Mouse (Mus musculus): ENCODE data around the gene Arl14ep. TPM values are rescaled to one million over a fixed set of nuclear protein-coding genes. Genes with fewer than 3 reads are reported as not detected.

The Arl14ep gene
- polyA plus RNA-seq, 1 experiment from 2014 or later = 61.3 TPM

- no peak overlapping the region for H3K4me3 ChIP-seq (ENCODE audit: low read depth, low read length)
Measured at GRCm38 (mm10) chr2:106961066-106961465, 13.2 kb downstream of the Arl14ep start.

DNA sequence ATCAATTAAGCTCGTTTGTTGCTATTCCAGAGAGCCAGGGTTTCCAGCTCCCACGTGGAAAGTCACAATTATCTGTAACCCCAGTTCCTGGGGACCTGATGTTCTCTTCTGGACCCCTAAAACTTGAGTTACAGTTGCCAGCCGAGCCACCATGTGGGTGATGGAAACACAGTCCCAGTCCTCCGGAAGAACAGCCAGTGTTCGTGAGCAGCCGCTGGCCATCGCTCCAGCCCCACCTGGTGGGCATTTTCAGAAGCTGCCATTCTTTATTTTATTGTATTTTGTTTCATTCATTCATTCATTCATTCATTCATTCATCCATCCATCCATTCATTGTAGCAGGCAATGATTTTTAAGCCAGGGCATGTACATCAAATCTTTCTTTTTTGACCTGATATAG is 14.0 kb downstream of the Arl14ep start:
- DNase-seq (ENCODE audit: low spot score) (peak; percentile 58), ATAC-seq (replicated peaks; ENCODE audit: low FRiP score) (peak; percentile 62; the same call in 1 of the 2 replicates)
- Histone ChIP-seq H3K27ac (ENCODE audit: low read depth, low read length) (no peak overlapping the region), H3K4me2 (ENCODE audit: low read depth, low read length, severe bottlenecking) (no peak overlapping the region), H3K36me3 (ENCODE audit: control insufficient read depth, insufficient read depth, low read length) (peaks cover 3% of the 10 kb centered on the region; the same call in 1 of the 2 replicates), H3K27me3 (ENCODE audit: control insufficient read depth, insufficient read depth, low read length) (no peaks in the 10 kb centered on the region), H3K9ac (ENCODE audit: low read length) (no peak overlapping the region), H3K9me3 (ENCODE audit: control insufficient read depth, low read length) (no peaks in the 10 kb centered on the region), H3K4me3 (ENCODE audit: low read depth, low read length) (no peak overlapping the region), H3K4me1 (replicated peaks; ENCODE audit: control insufficient read depth, insufficient read depth, low read length) (no peaks in the 10 kb centered on the region; the same call in 1 of the 2 replicates)
- 38% methylated on average over 7 of the region's 7 CpGs for WGBS

More at GRCm38 (mm10) chr2:106961066-106961465, 13.2 kb downstream of the Arl14ep start:
- no peak for DNase-seq (ENCODE audit: low spot score)
- no peak overlapping the region for H3K27ac ChIP-seq (ENCODE audit: low read depth, low read length)
- no peak for ATAC-seq (replicated peaks; ENCODE audit: low FRiP score)
- no peak overlapping the region for H3K4me2 ChIP-seq (ENCODE audit: low read depth, low read length, severe bottlenecking)
- WGBS = 90% methylated on average over 2 of the region's 2 CpGs
- H3K9me3 ChIP-seq (ENCODE audit: control insufficient read depth, low read length) = no peaks in the 10 kb centered on the region
- H3K27me3 ChIP-seq (ENCODE audit: control insufficient read depth, insufficient read depth, low read length) = no peaks in the 10 kb centered on the region
- peaks cover 3% of the 10 kb centered on the region; the same call in 1 of the 2 replicates for H3K36me3 ChIP-seq (ENCODE audit: control insufficient read depth, insufficient read depth, low read length)
- no peaks in the 10 kb centered on the region; the same call in 1 of the 2 replicates for H3K4me1 ChIP-seq (replicated peaks; ENCODE audit: control insufficient read depth, insufficient read depth, low read length)
- H3K9ac ChIP-seq (ENCODE audit: low read length) = no peak overlapping the region

DNA sequence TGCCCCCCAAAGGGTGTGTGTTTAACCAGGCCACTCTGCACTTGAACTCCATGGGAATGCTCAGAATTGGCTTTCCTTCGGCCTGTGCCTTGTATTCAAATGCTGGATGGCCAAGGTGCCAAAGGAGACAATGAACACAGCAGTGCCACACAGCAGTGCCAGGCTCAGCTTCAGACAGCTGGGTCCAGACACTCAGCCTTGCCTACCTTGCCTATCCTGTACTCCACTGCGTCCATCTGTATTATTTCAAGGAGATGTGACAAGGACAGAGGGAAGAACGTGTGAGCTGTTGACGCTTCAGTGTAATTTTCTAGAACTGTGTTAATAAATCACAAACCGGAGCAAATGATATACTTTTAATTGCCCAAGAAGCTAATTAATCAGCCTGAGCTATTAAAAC is 14.8 kb downstream of the Arl14ep start:
- no peak for ATAC-seq (replicated peaks; ENCODE audit: low FRiP score)

DNA sequence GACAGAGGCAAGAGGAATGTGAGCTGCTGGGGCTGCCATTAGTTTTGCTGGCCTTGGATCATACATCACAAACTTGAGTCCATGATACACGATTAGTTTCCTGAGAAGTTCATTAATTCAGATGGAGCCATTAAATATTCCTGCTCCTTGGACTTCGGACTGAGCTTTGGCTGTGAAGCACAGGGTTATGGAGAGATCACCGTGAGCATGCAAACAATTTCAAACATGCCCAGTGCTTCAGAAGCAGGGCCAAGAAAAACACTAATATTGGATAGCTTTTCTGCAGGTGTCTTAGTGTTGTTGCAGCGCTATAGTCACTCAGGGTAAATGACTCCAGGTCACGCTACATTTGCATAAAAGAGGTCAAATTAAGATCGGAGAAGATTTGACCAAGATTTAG is 15.3 kb downstream of the Arl14ep start:
- Histone ChIP-seq H3K9me3 (ENCODE audit: control insufficient read depth, low read length) (no peaks in the 10 kb centered on the region), H3K36me3 (ENCODE audit: control insufficient read depth, insufficient read depth, low read length) (no peaks in the 10 kb centered on the region), H3K27me3 (ENCODE audit: control insufficient read depth, insufficient read depth, low read length) (no peaks in the 10 kb centered on the region), H3K4me1 (replicated peaks; ENCODE audit: control insufficient read depth, insufficient read depth, low read length) (peaks cover 3% of the 10 kb centered on the region; the same call in 1 of the 2 replicates), H3K4me2 (ENCODE audit: low read depth, low read length, severe bottlenecking) (no peak overlapping the region), H3K4me3 (ENCODE audit: low read depth, low read length) (no peak overlapping the region), H3K9ac (ENCODE audit: low read length) (no peak overlapping the region), H3K27ac (ENCODE audit: low read depth, low read length) (no peak overlapping the region)
- WGBS = 85% methylated on average over 6 of the region's 6 CpGs
- DNase-seq (ENCODE audit: low spot score) (no peak), ATAC-seq (replicated peaks; ENCODE audit: low FRiP score) (no peak)

More for the DNA sequence above, 14.8 kb downstream of the Arl14ep start:
- H3K9ac ChIP-seq (ENCODE audit: low read length) = no peak overlapping the region
- no peak for DNase-seq (ENCODE audit: low spot score)
- H3K36me3 ChIP-seq (ENCODE audit: control insufficient read depth, insufficient read depth, low read length) = no peaks in the 10 kb centered on the region; the same call in 1 of the 2 replicates
- no peaks in the 10 kb centered on the region; the same call in 1 of the 2 replicates for H3K4me1 ChIP-seq (replicated peaks; ENCODE audit: control insufficient read depth, insufficient read depth, low read length)
- no peak overlapping the region for H3K4me3 ChIP-seq (ENCODE audit: low read depth, low read length)
- no peak overlapping the region for H3K27ac ChIP-seq (ENCODE audit: low read depth, low read length)
- no peaks in the 10 kb centered on the region for H3K9me3 ChIP-seq (ENCODE audit: control insufficient read depth, low read length)
- H3K27me3 ChIP-seq (ENCODE audit: control insufficient read depth, insufficient read depth, low read length) = no peaks in the 10 kb centered on the region
- WGBS = 93% methylated on average over 5 of the region's 5 CpGs
- H3K4me2 ChIP-seq (ENCODE audit: low read depth, low read length, severe bottlenecking) = no peak overlapping the region

- H3K4me1 ChIP-seq (replicated peaks; ENCODE audit: control insufficient read depth, insufficient read depth, low read length) = peaks cover 3% of the 10 kb centered on the region; the same call in 1 of the 2 replicates
- DNase-seq (ENCODE audit: low spot score) (no peak), ATAC-seq (replicated peaks; ENCODE audit: low FRiP score) (no peak)
- no peaks in the 10 kb centered on the region for H3K27me3 ChIP-seq (ENCODE audit: control insufficient read depth, insufficient read depth, low read length)
- 65% methylated on average over 6 of the region's 6 CpGs for WGBS
- no peak overlapping the region for H3K4me3 ChIP-seq (ENCODE audit: low read depth, low read length)
- no peak overlapping the region for H3K27ac ChIP-seq (ENCODE audit: low read depth, low read length)
- H3K36me3 ChIP-seq (ENCODE audit: control insufficient read depth, insufficient read depth, low read length) = no peaks in the 10 kb centered on the region
- no peak overlapping the region for H3K9ac ChIP-seq (ENCODE audit: low read length)
- H3K9me3 ChIP-seq (ENCODE audit: control insufficient read depth, low read length) = no peaks in the 10 kb centered on the region
- no peak overlapping the region for H3K4me2 ChIP-seq (ENCODE audit: low read depth, low read length, severe bottlenecking)
Measured at GRCm38 (mm10) chr2:106956146-106956545, 18.1 kb downstream of the Arl14ep start.

- ATAC-seq (replicated peaks; ENCODE audit: low FRiP score) = no peak
- Histone ChIP-seq H3K9ac (ENCODE audit: low read length) (no peak overlapping the region), H3K4me2 (ENCODE audit: low read depth, low read length, severe bottlenecking) (no peak overlapping the region), H3K9me3 (ENCODE audit: control insufficient read depth, low read length) (no peaks in the 10 kb centered on the region), H3K4me1 (replicated peaks; ENCODE audit: control insufficient read depth, insufficient read depth, low read length) (peaks cover 3% of the 10 kb centered on the region; the same call in 1 of the 2 replicates), H3K27ac (ENCODE audit: low read depth, low read length) (no peak overlapping the region), H3K27me3 (ENCODE audit: control insufficient read depth, insufficient read depth, low read length) (no peaks in the 10 kb centered on the region), H3K36me3 (ENCODE audit: control insufficient read depth, insufficient read depth, low read length) (no peaks in the 10 kb centered on the region), H3K4me3 (ENCODE audit: low read depth, low read length) (no peak overlapping the region)
- no peak for DNase-seq (ENCODE audit: low spot score)
- 15% methylated on average over 10 of the region's 10 CpGs for WGBS
Measured at GRCm38 (mm10) chr2:106955621-106956020, 18.6 kb downstream of the Arl14ep start.

GRCm38 (mm10) chr2:106954975-106955374 is 19.2 kb downstream of the Arl14ep start:
- H3K9me3 ChIP-seq (ENCODE audit: control insufficient read depth, low read length) = no peaks in the 10 kb centered on the region
- WGBS = 58% methylated on average over 6 of the region's 6 CpGs
- H3K4me1 ChIP-seq (replicated peaks; ENCODE audit: control insufficient read depth, insufficient read depth, low read length) = peaks cover 3% of the 10 kb centered on the region; the same call in 1 of the 2 replicates
- H3K27me3 ChIP-seq (ENCODE audit: control insufficient read depth, insufficient read depth, low read length) = no peaks in the 10 kb centered on the region
- H3K9ac ChIP-seq (ENCODE audit: low read length) = no peak overlapping the region
- no peaks in the 10 kb centered on the region for H3K36me3 ChIP-seq (ENCODE audit: control insufficient read depth, insufficient read depth, low read length)
- no peak overlapping the region for H3K27ac ChIP-seq (ENCODE audit: low read depth, low read length)
- ATAC-seq (replicated peaks; ENCODE audit: low FRiP score) = 0 out of 2 replicates have a peak, but pooled peaks have one; percentile 29
- H3K4me2 ChIP-seq (ENCODE audit: low read depth, low read length, severe bottlenecking) = no peak overlapping the region
- no peak for DNase-seq (ENCODE audit: low spot score)
- no peak overlapping the region for H3K4me3 ChIP-seq (ENCODE audit: low read depth, low read length)

DNA sequence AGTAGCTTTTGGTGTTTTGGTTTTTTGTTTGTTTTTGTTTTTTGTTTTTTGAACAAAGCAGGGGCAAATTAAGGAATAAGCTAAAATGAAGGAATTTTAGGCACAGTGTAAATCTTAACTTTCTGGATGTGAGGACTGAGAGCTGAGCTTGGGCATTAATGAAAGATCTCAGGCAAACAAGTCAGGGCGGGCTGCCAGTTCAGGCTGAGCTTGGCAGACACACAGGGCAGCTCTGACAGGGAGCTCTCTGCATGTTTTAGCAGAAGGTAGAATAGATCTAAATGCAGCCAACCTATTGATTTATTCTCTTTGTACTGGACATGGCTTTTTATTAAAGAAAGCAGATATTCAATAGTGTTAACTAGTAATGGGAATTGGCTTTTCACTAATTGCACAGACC is 31.8 kb downstream of the Arl14ep start:
- Histone ChIP-seq H3K27ac (ENCODE audit: low read depth, low read length) (no peak overlapping the region), H3K9ac (ENCODE audit: low read length) (no peak overlapping the region), H3K27me3 (ENCODE audit: control insufficient read depth, insufficient read depth, low read length) (no peaks in the 10 kb centered on the region), H3K36me3 (ENCODE audit: control insufficient read depth, insufficient read depth, low read length) (no peaks in the 10 kb centered on the region), H3K4me1 (replicated peaks; ENCODE audit: control insufficient read depth, insufficient read depth, low read length) (no peaks in the 10 kb centered on the region), H3K9me3 (ENCODE audit: control insufficient read depth, low read length) (no peaks in the 10 kb centered on the region), H3K4me3 (ENCODE audit: low read depth, low read length) (no peak overlapping the region), H3K4me2 (ENCODE audit: low read depth, low read length, severe bottlenecking) (no peak overlapping the region)
- DNase-seq (ENCODE audit: low spot score) = no peak
- WGBS = 78% methylated on average over 1 of the region's 1 CpGs
- no peak for ATAC-seq (replicated peaks; ENCODE audit: low FRiP score)

GRCm38 (mm10) chr2:106935681-106936080 is 38.5 kb downstream of the Arl14ep start:
- Histone ChIP-seq H3K36me3 (ENCODE audit: control insufficient read depth, insufficient read depth, low read length) (no peaks in the 10 kb centered on the region), H3K27me3 (ENCODE audit: control insufficient read depth, insufficient read depth, low read length) (no peaks in the 10 kb centered on the region), H3K27ac (ENCODE audit: low read depth, low read length) (no peak overlapping the region), H3K4me1 (replicated peaks; ENCODE audit: control insufficient read depth, insufficient read depth, low read length) (no peaks in the 10 kb centered on the region), H3K4me3 (ENCODE audit: low read depth, low read length) (no peak overlapping the region), H3K4me2 (ENCODE audit: low read depth, low read length, severe bottlenecking) (no peak overlapping the region), H3K9me3 (ENCODE audit: control insufficient read depth, low read length) (no peaks in the 10 kb centered on the region), H3K9ac (ENCODE audit: low read length) (no peak overlapping the region)
- 86% methylated on average over 2 of the region's 2 CpGs for WGBS
- ATAC-seq (replicated peaks; ENCODE audit: low FRiP score) (no peak), DNase-seq (ENCODE audit: low spot score) (no peak)

Measured in forebrain, embryonic 11.5 days (tissue).